Mouse (Mus musculus): ENCODE results near the gene Clpx. TPM values are rescaled to one million over a fixed set of nuclear protein-coding genes. Genes with fewer than 3 reads are reported as not detected.
"Not testable (repeated sequence)": the region's sequence is repeated elsewhere in the genome, so short reads cannot be mapped to it uniquely, and the experiment has no call there.

Clpx gene
- total RNA-seq, 4 experiments from 2014 or later: 31.8 to 35.7 (median 32.3) TPM

- DNase-seq (ENCODE audit: low spot score in 2 of 2): no peak
Measured at GRCm38 (mm10) chr9:65289988-65290387, 4.1 kb upstream of the Clpx start.

DNA sequence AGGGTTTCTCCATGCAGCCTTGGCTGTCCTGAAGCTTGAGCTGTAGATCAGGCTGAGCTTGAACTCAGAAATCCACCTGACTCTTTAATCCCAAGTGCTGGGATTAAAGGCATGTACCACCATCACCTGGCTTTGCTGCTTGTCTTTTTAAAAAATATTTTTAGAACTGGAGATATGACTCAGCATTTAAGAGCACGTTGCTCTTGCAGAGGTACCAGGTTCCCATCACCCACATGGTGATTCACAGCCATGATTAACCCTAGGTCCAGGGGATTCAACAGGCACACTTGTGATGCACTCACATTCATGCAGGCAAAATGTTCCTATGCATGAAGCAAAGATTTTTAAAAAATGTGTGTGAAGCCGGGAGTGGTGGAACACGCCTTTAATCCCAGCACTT lies 1.6 kb upstream of the Clpx start:
- no peak for DNase-seq (ENCODE audit: low spot score in 2 of 2)

- DNase-seq (ENCODE audit: low spot score in 2 of 2): no peak
Measured at GRCm38 (mm10) chr9:65293119-65293518, 941 bp upstream of the Clpx start.

DNA sequence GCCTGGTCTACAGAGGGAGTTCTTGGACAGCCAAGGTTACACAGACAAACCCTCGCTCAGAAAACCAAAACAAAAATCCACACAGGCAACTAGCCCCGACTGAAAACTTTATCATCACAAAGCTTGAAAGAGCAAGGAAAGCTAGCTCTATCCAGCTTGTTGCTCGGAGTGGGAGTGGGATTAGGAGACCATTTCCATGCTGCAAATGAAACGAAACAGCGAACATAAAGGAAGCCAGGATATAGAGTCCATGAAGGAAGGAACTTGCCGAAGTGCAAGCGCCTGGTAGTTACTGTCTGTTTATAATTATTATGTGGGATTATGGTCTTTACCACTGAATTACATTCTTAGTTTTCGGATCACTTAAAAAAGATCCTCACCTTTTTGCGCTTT lies 484 bp upstream of the Clpx start:
- no peak for DNase-seq (ENCODE audit: low spot score in 2 of 2)

GRCm38 (mm10) chr9:65294716-65295378 lies 787 bp downstream of the Clpx start:
- DNase-seq (ENCODE audit: low spot score in 2 of 2): no peak

DNA sequence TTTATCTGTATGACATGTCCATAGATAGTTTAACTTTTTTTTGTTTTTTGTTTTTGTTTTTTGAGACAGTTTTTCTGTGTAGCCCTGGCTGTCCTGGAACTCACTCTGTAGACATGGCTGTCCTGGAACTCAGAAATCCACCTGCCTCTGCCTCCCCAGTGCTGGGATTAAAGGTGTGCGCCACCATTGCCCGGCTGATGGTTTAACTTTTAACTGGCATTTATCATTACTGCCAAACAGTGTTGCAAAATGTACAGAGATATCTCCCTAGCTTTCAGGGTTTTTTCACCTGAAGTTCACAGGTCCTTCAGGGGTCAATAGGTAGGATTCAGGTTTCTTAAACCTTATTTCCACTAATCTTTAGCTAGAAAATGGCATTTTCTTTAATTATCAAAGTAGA lies 3.0 kb downstream of the Clpx start:
- no peak for DNase-seq (ENCODE audit: low spot score in 2 of 2)

DNA sequence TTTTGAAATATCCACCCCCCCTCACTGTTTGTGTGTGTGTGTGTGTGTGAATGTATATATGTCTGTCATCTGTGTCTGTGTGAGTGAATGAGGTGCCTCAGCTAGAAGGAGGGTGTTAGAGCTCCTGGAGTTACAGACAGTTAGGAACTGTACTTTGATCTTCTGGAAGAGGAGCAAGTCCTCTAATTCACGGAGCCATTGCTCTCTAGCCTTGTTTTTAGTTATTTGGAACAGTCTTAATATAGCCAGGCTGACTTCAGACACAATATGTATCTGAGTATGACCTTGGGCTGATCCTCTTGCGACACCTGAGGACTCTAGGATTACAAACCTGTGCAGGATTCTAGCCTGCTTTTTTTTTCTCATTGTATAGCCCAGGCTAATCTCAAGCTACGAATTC lies 4.7 kb downstream of the Clpx start:
- no peak for DNase-seq (ENCODE audit: low spot score in 2 of 2)

DNA sequence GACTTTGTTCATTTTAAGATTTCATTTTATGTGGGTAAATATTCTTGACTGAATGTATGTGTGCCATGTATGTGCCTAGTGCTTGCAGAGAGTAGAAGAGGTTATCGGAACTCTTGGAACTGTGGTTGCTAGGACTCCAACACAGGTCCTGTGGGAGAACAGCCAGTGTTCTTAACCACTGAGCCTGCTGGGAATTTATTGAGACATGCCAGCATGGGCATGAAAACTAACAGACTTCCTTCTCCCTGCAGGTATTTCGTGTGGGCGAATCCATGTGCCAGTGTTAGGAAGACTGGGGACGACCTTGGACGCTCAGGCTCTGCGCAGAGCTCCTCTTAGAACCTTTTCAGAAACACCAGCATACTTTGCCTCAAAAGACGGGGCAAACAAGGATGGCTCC lies 5.6 kb downstream of the Clpx start:
- no peak for DNase-seq (ENCODE audit: low spot score in 2 of 2)

GRCm38 (mm10) chr9:65302327-65302983 lies 8.4 kb downstream of the Clpx start:
- no peak for DNase-seq (ENCODE audit: low spot score in 2 of 2)

DNA sequence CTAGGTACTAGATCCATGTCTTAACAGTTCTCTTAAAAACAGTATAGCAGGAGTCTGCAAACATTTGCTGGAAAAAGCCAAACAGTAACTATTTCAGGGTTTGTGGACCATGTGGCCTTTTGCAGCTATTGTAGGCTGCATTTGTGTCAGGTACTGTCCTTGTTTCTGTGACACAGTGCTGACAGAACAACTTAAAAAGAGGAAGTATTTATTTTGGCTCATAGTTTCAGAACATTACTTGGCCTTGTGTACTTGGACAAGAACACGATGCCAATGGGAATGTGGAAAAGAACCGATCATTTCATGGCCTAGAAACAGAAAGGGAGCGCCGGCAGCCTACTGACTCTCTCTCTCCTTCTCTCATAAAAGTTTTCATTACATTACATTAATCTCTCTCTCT lies 9.5 kb downstream of the Clpx start:
- DNase-seq (ENCODE audit: low spot score in 2 of 2): no peak

- DNase-seq (ENCODE audit: low spot score in 2 of 2): no peak
Measured at GRCm38 (mm10) chr9:65304300-65304699, 10.2 kb downstream of the Clpx start.

GRCm38 (mm10) chr9:65306672-65307071 lies 12.6 kb downstream of the Clpx start:
- no peak for DNase-seq (ENCODE audit: low spot score in 2 of 2)

GRCm38 (mm10) chr9:65308011-65308410 lies 14.0 kb downstream of the Clpx start:
- DNase-seq (ENCODE audit: low spot score in 2 of 2): no peak

DNA sequence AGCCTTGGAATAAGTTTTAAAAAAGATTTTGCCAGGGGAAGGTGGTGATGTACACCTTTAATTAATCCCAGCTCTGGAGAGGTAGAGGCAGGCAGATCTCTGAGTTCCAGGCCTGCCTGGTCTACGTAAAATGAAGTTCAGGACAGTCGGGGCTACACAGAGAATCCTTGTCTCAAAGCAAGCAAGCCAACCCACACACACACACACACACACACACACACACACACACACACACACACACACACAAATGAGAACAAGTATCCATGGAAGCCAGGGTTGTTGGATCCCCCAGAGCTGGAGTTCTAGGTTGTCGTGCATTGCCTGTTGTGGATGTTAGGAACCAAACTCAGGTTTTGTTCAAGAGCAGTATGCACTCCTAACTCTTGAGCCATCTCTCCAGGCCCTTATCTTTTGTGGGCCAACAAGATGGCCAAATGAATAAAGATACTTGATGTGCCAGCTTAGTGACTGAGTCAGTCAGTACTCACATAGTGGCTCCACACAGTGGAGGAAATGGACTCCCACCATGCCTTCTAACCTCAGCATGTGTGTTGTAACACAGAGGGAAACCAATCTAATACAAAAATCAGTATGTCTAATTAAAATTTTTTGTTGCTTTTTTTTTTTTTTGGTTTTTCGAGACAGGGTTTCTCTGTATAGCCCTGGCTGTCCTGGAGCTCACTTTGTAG lies 18.8 kb downstream of the Clpx start:
- no peak for DNase-seq (ENCODE audit: low spot score in 2 of 2)

- no peak for DNase-seq (ENCODE audit: low spot score in 2 of 2)
Measured at GRCm38 (mm10) chr9:65313846-65314245, 19.8 kb downstream of the Clpx start.

GRCm38 (mm10) chr9:65322255-65322900 lies 28.3 kb downstream of the Clpx start:
- DNase-seq (ENCODE audit: low spot score in 2 of 2): no peak

DNA sequence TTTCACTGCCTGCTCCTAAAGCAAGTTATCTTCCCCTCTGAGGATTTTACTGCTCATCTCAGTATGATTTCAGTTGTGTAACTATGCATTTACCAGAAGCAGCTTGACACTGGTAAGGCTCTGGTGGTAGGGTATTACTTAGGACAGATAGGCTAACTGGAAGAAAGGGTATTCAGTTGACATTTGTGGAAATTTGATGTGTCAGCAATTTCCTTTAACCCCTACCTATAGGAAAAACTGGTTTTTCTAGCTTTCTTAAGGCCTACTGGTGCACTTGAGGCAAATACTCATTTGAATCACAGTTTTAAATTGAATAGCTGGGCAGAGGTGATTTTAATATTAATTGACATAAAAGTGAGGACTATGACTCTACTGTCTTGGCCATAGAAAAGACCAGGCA lies 31.9 kb downstream of the Clpx start:
- no peak for DNase-seq (ENCODE audit: low spot score in 2 of 2)

DNA sequence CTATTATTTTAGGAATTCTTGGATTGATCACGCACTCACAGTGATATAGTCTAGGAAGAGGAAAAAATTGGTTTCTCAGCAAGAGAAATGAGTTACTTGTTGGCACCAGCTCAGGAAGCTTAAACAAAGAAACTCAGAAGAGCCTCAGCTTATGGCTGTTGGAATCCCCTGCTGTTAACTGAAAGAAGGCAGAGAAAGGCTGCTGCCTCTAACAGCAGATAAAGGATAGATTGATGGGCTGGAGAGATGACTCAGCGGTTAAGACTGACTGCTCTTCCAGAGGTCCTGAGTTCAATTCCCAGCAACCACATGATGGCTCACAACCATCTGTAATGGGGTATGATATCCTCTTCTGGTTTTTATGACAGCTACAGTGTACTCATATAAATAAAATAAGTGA lies 33.3 kb downstream of the Clpx start:
- no peak for DNase-seq (ENCODE audit: low spot score in 2 of 2)

- DNase-seq (ENCODE audit: low spot score in 2 of 2): no peak
Measured at GRCm38 (mm10) chr9:65333958-65334357, 39.9 kb downstream of the Clpx start.

GRCm38 (mm10) chr9:65339146-65339545 lies 45.1 kb downstream of the Clpx start:
- no peak for DNase-seq (ENCODE audit: low spot score in 2 of 2)

GRCm38 (mm10) chr9:65340414-65340813 lies 46.4 kb downstream of the Clpx start:
- no peak for DNase-seq (ENCODE audit: low spot score in 2 of 2)

- not testable (repeated sequence) for DNase-seq (ENCODE audit: low spot score in 2 of 2)
Measured at GRCm38 (mm10) chr9:65345439-65345838, 51.4 kb downstream of the Clpx start.
